Mouse (Mus musculus): ENCODE results near the gene Cyp2c54. TPM values are rescaled to one million over a fixed set of nuclear protein-coding genes. Genes with fewer than 3 reads are reported as not detected.
"Not testable (repeated sequence)": the region's sequence is repeated elsewhere in the genome, so short reads cannot be mapped to it uniquely, and the experiment has no call there.

The Cyp2c54 gene
- polyA plus RNA-seq (2011; ENCODE audit: insufficient read depth, insufficient read length, low replicate concordance, missing spikeins), result 1.0 and 2.2 TPM in 2 replicates

GRCm38 (mm10) chr19:40073701-40074100 is at the start of gene Cyp2c54:
TSS of gene Cyp2c54 (minus strand) at chr19:40073827.
- H3K4me1 ChIP-seq (ENCODE audit: control insufficient read depth, insufficient read depth, low read length), result no peaks in the 10 kb centered on the region

GRCm38 (mm10) chr19:40119624-40120023 is 46.0 kb upstream of the Cyp2c54 start:
- not testable (repeated sequence) for H3K4me1 ChIP-seq (ENCODE audit: control insufficient read depth, insufficient read depth, low read length); H3K27ac ChIP-seq (ENCODE audit: control insufficient read depth, insufficient read depth, low read depth, low read length, poor library complexity); H3K4me3 ChIP-seq (replicated peaks; ENCODE audit: control insufficient read depth, low read depth, low read length)
- 76% methylated on average over 13 of the region's 13 CpGs for WGBS

More at GRCm38 (mm10) chr19:40073701-40074100, at the start of gene Cyp2c54:
- no peak within 1 kb of the TSS for H3K4me3 ChIP-seq (replicated peaks; ENCODE audit: control insufficient read depth, low read depth, low read length)
- no peak within 1 kb of the TSS for H3K27ac ChIP-seq (ENCODE audit: control insufficient read depth, insufficient read depth, low read depth, low read length, poor library complexity)
- TF ChIP-seq POLR2A (IDR thresholded peaks at IDR 0.05; ENCODE audit: borderline replicate concordance, control insufficient read depth, low read depth, low read length), result no peak
- TF ChIP-seq CTCF (IDR thresholded peaks at IDR 0.05; ENCODE audit: control insufficient read depth, insufficient read depth, low read length), result no peak

- H3K4me3 ChIP-seq (replicated peaks; ENCODE audit: control insufficient read depth, low read depth, low read length), result no peak overlapping the region
- no peak overlapping the region for H3K27ac ChIP-seq (ENCODE audit: control insufficient read depth, insufficient read depth, low read depth, low read length, poor library complexity)
- 75% methylated on average over 3 of the region's 3 CpGs for WGBS
- TF ChIP-seq CTCF (IDR thresholded peaks at IDR 0.05; ENCODE audit: control insufficient read depth, insufficient read depth, low read length) (no peak), POLR2A (IDR thresholded peaks at IDR 0.05; ENCODE audit: borderline replicate concordance, control insufficient read depth, low read depth, low read length) (no peak)
- H3K4me1 ChIP-seq (ENCODE audit: control insufficient read depth, insufficient read depth, low read length), result no peaks in the 10 kb centered on the region
Measured at GRCm38 (mm10) chr19:40091111-40091510, 17.5 kb upstream of the Cyp2c54 start.

- not testable (repeated sequence) for H3K27ac ChIP-seq (ENCODE audit: control insufficient read depth, insufficient read depth, low read depth, low read length, poor library complexity); H3K4me1 ChIP-seq (ENCODE audit: control insufficient read depth, insufficient read depth, low read length); H3K4me3 ChIP-seq (replicated peaks; ENCODE audit: control insufficient read depth, low read depth, low read length)
- WGBS, result 93% methylated on average over 1 of the region's 1 CpGs
Measured at GRCm38 (mm10) chr19:40089421-40089820, 15.8 kb upstream of the Cyp2c54 start, which contains the start of gene Cyp2c50. TSS of gene Cyp2c50 (plus strand) at chr19:40089688.

GRCm38 (mm10) chr19:40088381-40088780 is 14.8 kb upstream of the Cyp2c54 start:
- H3K4me1 ChIP-seq (ENCODE audit: control insufficient read depth, insufficient read depth, low read length), result no peaks in the 10 kb centered on the region
- WGBS, result 77% methylated on average over 1 of the region's 1 CpGs
- no peak overlapping the region for H3K27ac ChIP-seq (ENCODE audit: control insufficient read depth, insufficient read depth, low read depth, low read length, poor library complexity)
- TF ChIP-seq CTCF (IDR thresholded peaks at IDR 0.05; ENCODE audit: control insufficient read depth, insufficient read depth, low read length), result no peak
- no peak for TF ChIP-seq POLR2A (IDR thresholded peaks at IDR 0.05; ENCODE audit: borderline replicate concordance, control insufficient read depth, low read depth, low read length)
- no peak overlapping the region for H3K4me3 ChIP-seq (replicated peaks; ENCODE audit: control insufficient read depth, low read depth, low read length)

GRCm38 (mm10) chr19:39992140-39992539 is 81.5 kb downstream of the Cyp2c54 start, which contains the start of gene Cyp2c37:
TSS of gene Cyp2c37 (plus strand) at chr19:39992424.
- not testable (repeated sequence) for H3K27ac ChIP-seq (ENCODE audit: control insufficient read depth, insufficient read depth, low read depth, low read length, poor library complexity); H3K4me1 ChIP-seq (ENCODE audit: control insufficient read depth, insufficient read depth, low read length); H3K4me3 ChIP-seq (replicated peaks; ENCODE audit: control insufficient read depth, low read depth, low read length)
- WGBS, result 89% methylated on average over 1 of the region's 1 CpGs

- WGBS, result 48% methylated on average over 2 of the region's 2 CpGs
- no peak overlapping the region for H3K4me3 ChIP-seq (replicated peaks; ENCODE audit: control insufficient read depth, low read depth, low read length)
- TF ChIP-seq CTCF (IDR thresholded peaks at IDR 0.05; ENCODE audit: control insufficient read depth, insufficient read depth, low read length), result no peak
- no peak for TF ChIP-seq POLR2A (IDR thresholded peaks at IDR 0.05; ENCODE audit: borderline replicate concordance, control insufficient read depth, low read depth, low read length)
- no peak overlapping the region for H3K27ac ChIP-seq (ENCODE audit: control insufficient read depth, insufficient read depth, low read depth, low read length, poor library complexity)
- no peaks in the 10 kb centered on the region for H3K4me1 ChIP-seq (ENCODE audit: control insufficient read depth, insufficient read depth, low read length)
Measured at GRCm38 (mm10) chr19:39989471-39989870, 84.2 kb downstream of the Cyp2c54 start.

Other genes starting within 250 kb of the Cyp2c54 start
- not detected in 2 replicates for gene Cyp2c69, start 187.0 kb downstream of the Cyp2c54 start, polyA plus RNA-seq (2011; ENCODE audit: insufficient read depth, insufficient read length, low replicate concordance, missing spikeins)
- gene Cyp2c37, start 81.4 kb downstream of the Cyp2c54 start, polyA plus RNA-seq (2011; ENCODE audit: insufficient read depth, insufficient read length, low replicate concordance, missing spikeins), result 2.7 TPM in 1 of 2 replicates, not detected in the other
- gene Cyp2c50, start 15.9 kb upstream of the Cyp2c54 start, polyA plus RNA-seq (2011; ENCODE audit: insufficient read depth, insufficient read length, low replicate concordance, missing spikeins), result 2.6 TPM in 1 of 2 replicates, not detected in the other
- gene Cyp2c70, start 113.5 kb upstream of the Cyp2c54 start, polyA plus RNA-seq (2011; ENCODE audit: insufficient read depth, insufficient read length, low replicate concordance, missing spikeins), result 2.7 TPM in 1 of 2 replicates, not detected in the other
- 34.1 and 51.6 TPM in 2 replicates for gene Pdlim1, start 198.0 kb upstream of the Cyp2c54 start, polyA plus RNA-seq (2011; ENCODE audit: insufficient read depth, insufficient read length, low replicate concordance, missing spikeins)

All from bone marrow, adult 2 months (tissue).